Mouse (Mus musculus): ENCODE results near the gene Cdc25a.

DNA sequence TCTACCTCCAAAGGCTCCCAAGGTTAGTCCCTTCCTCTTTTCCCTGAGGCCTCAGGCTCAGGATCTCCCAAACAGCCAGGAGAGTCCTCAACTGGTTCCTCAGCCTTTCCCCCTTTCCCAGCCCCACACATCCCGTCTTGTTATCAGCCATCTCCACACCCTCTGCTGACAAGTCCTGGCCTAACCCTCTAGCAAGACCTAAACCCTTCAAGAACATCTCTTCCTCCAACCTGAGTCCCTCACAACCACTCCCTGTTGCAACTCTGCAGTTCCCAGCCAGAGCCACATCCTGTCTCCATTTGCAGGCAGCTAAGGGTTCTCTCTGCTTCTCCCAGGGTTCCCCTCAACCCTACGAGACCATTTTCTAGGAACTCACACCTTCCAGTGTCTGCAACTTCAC, 9.2 kb upstream of the Cdc25a start:
- no peak for TF ChIP-seq CTCF (IDR thresholded peaks at IDR 0.05; ENCODE audit: insufficient read depth, low read depth, low read length)
- TF ChIP-seq POLR2A (IDR thresholded peaks at IDR 0.05; ENCODE audit: insufficient read depth, low read depth, low read length) = no peak

All from olfactory bulb, adult 2 months (tissue).